Mouse (Mus musculus): Measurements from ENCODE around the gene Cpne4. TPM values are rescaled to one million over a fixed set of nuclear protein-coding genes. Genes with fewer than 3 reads are reported as not detected.

The Cpne4 gene
- polyA plus RNA-seq, 1 experiment, result 0.24 TPM

DNA sequence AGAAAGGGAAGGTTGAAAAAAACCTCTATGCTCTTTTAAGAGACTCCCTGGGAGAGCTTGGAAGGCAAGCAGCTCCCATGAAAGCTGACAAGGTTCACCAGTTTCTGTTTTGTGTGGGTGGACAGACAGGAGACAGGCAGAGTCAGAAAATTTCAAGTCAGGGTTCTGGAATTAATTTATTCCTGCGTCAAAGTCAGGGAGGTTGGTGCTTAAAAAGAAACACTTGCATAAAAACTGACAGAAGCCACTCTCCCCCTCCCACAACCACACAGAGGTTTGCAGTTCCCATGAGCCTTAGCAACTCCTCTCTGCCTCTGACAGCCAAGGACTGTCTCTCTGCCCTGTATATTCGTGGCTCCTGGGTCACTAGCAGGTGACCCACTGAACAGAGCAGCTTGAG, 463.6 kb downstream of the Cpne4 start:
- no peak overlapping the region for H3K27ac ChIP-seq (ENCODE audit: insufficient read depth, low read depth, low read length)
- TF ChIP-seq POLR2A (IDR thresholded peaks at IDR 0.05; ENCODE audit: low read depth, low read length) (no peak), CTCF (IDR thresholded peaks at IDR 0.05; ENCODE audit: extremely low read depth, insufficient read length, insufficient replicate concordance, low read depth, low read length) (no peak)
- 30% methylated on average over 2 of the region's 2 CpGs for WGBS
- no peaks in the 10 kb centered on the region for H3K27me3 ChIP-seq (ENCODE audit: control insufficient read depth, insufficient read depth, low read length)
- no peak overlapping the region for H3K4me3 ChIP-seq (ENCODE audit: low read depth, low read length)
- H3K36me3 ChIP-seq (ENCODE audit: control insufficient read depth, insufficient read depth, low read length), result no peaks in the 10 kb centered on the region
- no peaks in the 10 kb centered on the region for H3K4me1 ChIP-seq (ENCODE audit: control insufficient read depth, insufficient read depth, insufficient read length, low read length)

DNA sequence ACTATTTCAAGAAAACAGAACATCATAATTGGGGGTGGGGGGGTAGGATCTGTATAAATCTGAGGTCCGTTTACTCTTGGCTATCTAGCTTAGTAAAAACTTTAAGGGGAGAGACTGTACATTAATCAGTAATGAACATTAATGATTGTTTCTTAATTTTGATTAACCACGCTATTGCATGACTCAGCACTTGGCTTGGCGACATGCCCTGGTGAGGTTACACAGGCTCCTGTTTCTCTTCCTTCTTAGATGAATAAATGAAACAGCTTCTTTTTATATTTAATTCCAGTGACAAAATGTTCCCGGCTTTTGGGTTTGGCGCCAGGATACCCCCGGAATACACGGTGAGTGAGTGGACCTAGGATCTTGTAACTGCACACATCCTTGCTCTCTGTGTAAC, 471.1 kb downstream of the Cpne4 start:
- Histone ChIP-seq H3K27ac (ENCODE audit: insufficient read depth, low read depth, low read length) (no peak overlapping the region), H3K27me3 (ENCODE audit: control insufficient read depth, insufficient read depth, low read length) (no peaks in the 10 kb centered on the region), H3K36me3 (ENCODE audit: control insufficient read depth, insufficient read depth, low read length) (no peaks in the 10 kb centered on the region), H3K4me3 (ENCODE audit: low read depth, low read length) (no peak overlapping the region), H3K4me1 (ENCODE audit: control insufficient read depth, insufficient read depth, insufficient read length, low read length) (no peaks in the 10 kb centered on the region)
- WGBS, result 82% methylated on average over 7 of the region's 7 CpGs
- TF ChIP-seq POLR2A (IDR thresholded peaks at IDR 0.05; ENCODE audit: low read depth, low read length), result no peak
- no peak for TF ChIP-seq CTCF (IDR thresholded peaks at IDR 0.05; ENCODE audit: extremely low read depth, insufficient read length, insufficient replicate concordance, low read depth, low read length)

DNA sequence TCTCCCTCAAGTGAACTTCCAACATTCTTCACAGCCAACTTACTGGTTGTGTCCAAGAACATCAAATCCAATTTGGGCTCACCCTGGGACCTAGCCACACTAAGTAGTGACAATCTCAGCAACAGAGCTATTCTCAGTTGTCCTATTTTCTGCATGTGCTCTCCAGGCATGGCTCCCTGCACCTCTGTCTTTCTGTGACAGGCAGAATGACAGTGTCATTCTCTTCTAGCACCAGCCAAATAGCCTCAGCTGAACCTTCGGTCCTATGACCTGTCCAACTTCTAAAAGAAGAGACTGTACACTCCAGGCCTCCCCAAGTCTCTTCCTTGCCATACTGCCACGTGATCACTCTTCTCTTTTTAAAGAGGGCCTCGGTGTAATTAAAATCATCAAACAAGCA, 481.2 kb downstream of the Cpne4 start:
- H3K36me3 ChIP-seq (ENCODE audit: control insufficient read depth, insufficient read depth, low read length), result no peaks in the 10 kb centered on the region
- no peak for TF ChIP-seq POLR2A (IDR thresholded peaks at IDR 0.05; ENCODE audit: low read depth, low read length)
- no peak for TF ChIP-seq CTCF (IDR thresholded peaks at IDR 0.05; ENCODE audit: extremely low read depth, insufficient read length, insufficient replicate concordance, low read depth, low read length)
- H3K27me3 ChIP-seq (ENCODE audit: control insufficient read depth, insufficient read depth, low read length), result no peaks in the 10 kb centered on the region
- H3K4me3 ChIP-seq (ENCODE audit: low read depth, low read length), result no peak overlapping the region
- no peak overlapping the region for H3K27ac ChIP-seq (ENCODE audit: insufficient read depth, low read depth, low read length)
- 57% methylated on average over 3 of the region's 3 CpGs for WGBS
- no peaks in the 10 kb centered on the region for H3K4me1 ChIP-seq (ENCODE audit: control insufficient read depth, insufficient read depth, insufficient read length, low read length)

DNA sequence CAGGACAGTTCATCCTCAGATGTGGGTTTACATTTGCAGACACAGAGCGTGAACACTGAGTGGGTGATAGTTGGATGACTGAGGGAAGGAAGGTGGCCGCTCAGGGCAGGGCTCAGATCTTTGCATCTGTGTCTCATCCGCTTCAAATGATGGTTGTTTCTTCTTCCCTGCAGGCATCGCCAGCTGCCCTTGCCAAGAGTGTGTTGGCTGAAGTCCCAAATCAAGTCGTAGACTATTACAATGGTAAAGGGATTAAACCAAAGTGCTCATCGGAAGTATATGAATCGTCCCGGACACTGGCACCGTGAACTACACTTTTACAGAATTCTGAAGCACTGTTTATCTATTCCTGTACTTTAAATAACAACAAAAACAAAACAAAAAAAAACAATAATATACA, 485.5 kb downstream of the Cpne4 start:
- no peak overlapping the region for H3K27ac ChIP-seq (ENCODE audit: insufficient read depth, low read depth, low read length)
- 82% methylated on average over 9 of the region's 9 CpGs for WGBS
- H3K4me1 ChIP-seq (ENCODE audit: control insufficient read depth, insufficient read depth, insufficient read length, low read length), result no peaks in the 10 kb centered on the region
- no peaks in the 10 kb centered on the region for H3K36me3 ChIP-seq (ENCODE audit: control insufficient read depth, insufficient read depth, low read length)
- H3K27me3 ChIP-seq (ENCODE audit: control insufficient read depth, insufficient read depth, low read length), result no peaks in the 10 kb centered on the region
- H3K4me3 ChIP-seq (ENCODE audit: low read depth, low read length), result no peak overlapping the region
- TF ChIP-seq POLR2A (IDR thresholded peaks at IDR 0.05; ENCODE audit: low read depth, low read length), result no peak
- TF ChIP-seq CTCF (IDR thresholded peaks at IDR 0.05; ENCODE audit: extremely low read depth, insufficient read length, insufficient replicate concordance, low read depth, low read length), result no peak

DNA sequence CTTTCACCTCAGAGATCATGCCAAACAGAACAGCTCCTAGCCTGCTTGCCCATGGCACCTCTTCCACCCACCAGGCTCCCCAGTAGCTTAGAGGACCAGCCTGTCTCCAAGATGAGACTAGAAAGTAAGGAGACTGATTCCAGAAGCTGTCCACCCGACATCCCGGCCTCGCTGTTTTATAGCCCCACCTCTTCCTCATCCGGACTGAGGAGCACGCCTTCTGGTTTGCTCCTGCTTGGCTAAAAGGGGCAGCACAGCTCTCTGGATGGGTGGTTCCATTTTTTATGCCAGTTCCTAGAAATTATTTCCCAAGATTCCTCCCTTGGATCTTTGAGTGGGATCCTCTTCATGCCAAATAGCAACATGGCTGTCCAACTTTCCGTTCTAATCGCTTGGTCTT, 486.6 kb downstream of the Cpne4 start:
- Histone ChIP-seq H3K36me3 (ENCODE audit: control insufficient read depth, insufficient read depth, low read length) (no peaks in the 10 kb centered on the region), H3K4me3 (ENCODE audit: low read depth, low read length) (no peak overlapping the region), H3K27me3 (ENCODE audit: control insufficient read depth, insufficient read depth, low read length) (no peaks in the 10 kb centered on the region), H3K4me1 (ENCODE audit: control insufficient read depth, insufficient read depth, insufficient read length, low read length) (no peaks in the 10 kb centered on the region), H3K27ac (ENCODE audit: insufficient read depth, low read depth, low read length) (no peak overlapping the region)
- 85% methylated on average over 7 of the region's 7 CpGs for WGBS
- TF ChIP-seq CTCF (IDR thresholded peaks at IDR 0.05; ENCODE audit: extremely low read depth, insufficient read length, insufficient replicate concordance, low read depth, low read length) (no peak), POLR2A (IDR thresholded peaks at IDR 0.05; ENCODE audit: low read depth, low read length) (no peak)

DNA sequence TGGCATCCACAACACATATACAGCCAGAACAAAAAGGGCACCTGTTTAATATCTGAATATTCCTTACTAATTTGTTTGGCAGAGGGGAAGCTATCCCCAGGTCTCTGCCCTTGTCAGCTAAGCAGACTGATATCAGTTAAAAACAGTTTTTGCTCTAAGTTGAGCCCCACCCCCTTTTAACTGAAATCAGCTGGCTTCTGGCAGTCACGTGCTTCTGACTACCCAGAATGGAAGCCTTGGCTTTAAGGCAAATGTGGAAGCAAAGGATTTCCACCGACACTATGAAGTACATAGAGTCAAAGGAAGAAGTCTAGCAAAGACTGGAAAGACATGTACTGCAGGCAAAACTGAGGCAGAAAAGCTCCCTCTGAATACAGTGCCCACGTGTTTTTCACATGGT, 490.8 kb downstream of the Cpne4 start:
- no peak overlapping the region for H3K4me3 ChIP-seq (ENCODE audit: low read depth, low read length)
- H3K27ac ChIP-seq (ENCODE audit: insufficient read depth, low read depth, low read length), result no peak overlapping the region
- H3K4me1 ChIP-seq (ENCODE audit: control insufficient read depth, insufficient read depth, insufficient read length, low read length), result no peaks in the 10 kb centered on the region
- no peak for TF ChIP-seq CTCF (IDR thresholded peaks at IDR 0.05; ENCODE audit: extremely low read depth, insufficient read length, insufficient replicate concordance, low read depth, low read length)
- no peak for TF ChIP-seq POLR2A (IDR thresholded peaks at IDR 0.05; ENCODE audit: low read depth, low read length)
- H3K36me3 ChIP-seq (ENCODE audit: control insufficient read depth, insufficient read depth, low read length), result no peaks in the 10 kb centered on the region
- H3K27me3 ChIP-seq (ENCODE audit: control insufficient read depth, insufficient read depth, low read length), result no peaks in the 10 kb centered on the region
- 65% methylated on average over 3 of the region's 3 CpGs for WGBS

DNA sequence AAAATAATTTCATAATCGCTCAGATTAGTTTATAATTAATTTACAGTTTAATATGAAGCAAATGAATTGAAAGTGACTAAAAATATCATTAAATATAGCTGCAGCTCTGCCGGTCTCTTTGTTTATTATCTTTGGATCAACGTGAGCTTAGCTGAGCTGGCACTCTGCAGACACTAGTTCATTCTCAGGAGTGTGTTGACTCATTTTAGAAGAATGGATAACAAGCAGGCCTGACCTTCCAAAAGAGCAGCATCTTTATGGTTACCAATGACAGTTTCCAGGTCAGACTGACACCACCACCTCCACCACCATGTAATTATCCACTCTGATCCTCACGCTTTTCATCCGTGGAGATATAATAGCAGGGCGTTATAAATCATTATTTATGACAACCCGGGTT, 498.9 kb downstream of the Cpne4 start:
- H3K4me1 ChIP-seq (ENCODE audit: control insufficient read depth, insufficient read depth, insufficient read length, low read length), result no peaks in the 10 kb centered on the region
- H3K27ac ChIP-seq (ENCODE audit: insufficient read depth, low read depth, low read length), result no peak overlapping the region
- no peak overlapping the region for H3K4me3 ChIP-seq (ENCODE audit: low read depth, low read length)
- H3K27me3 ChIP-seq (ENCODE audit: control insufficient read depth, insufficient read depth, low read length), result no peaks in the 10 kb centered on the region
- WGBS, result 73% methylated on average over 7 of the region's 7 CpGs
- no peaks in the 10 kb centered on the region for H3K36me3 ChIP-seq (ENCODE audit: control insufficient read depth, insufficient read depth, low read length)
- no peak for TF ChIP-seq POLR2A (IDR thresholded peaks at IDR 0.05; ENCODE audit: low read depth, low read length)
- no peak for TF ChIP-seq CTCF (IDR thresholded peaks at IDR 0.05; ENCODE audit: extremely low read depth, insufficient read length, insufficient replicate concordance, low read depth, low read length)

DNA sequence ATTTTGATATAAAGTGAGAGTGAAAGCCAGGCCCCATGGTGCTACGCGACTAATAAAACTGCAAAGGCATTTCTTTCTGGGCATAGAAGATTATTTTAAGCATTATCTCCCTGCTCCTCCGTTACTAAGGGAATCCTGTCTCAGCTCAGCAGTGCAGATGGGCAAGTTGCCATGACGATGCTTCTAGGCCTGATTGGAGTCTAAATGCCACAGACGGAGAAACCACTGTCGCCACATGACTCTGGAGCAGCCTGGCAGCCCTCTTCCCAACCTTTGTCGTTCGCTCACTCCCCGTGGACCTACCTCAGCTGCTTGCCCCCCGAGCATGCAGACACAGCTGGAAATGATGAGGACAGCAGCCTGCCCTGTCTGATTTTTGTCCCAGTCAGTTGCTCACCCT, 501.3 kb downstream of the Cpne4 start:
- Histone ChIP-seq H3K4me1 (ENCODE audit: control insufficient read depth, insufficient read depth, insufficient read length, low read length) (no peaks in the 10 kb centered on the region), H3K36me3 (ENCODE audit: control insufficient read depth, insufficient read depth, low read length) (no peaks in the 10 kb centered on the region), H3K27ac (ENCODE audit: insufficient read depth, low read depth, low read length) (no peak overlapping the region), H3K27me3 (ENCODE audit: control insufficient read depth, insufficient read depth, low read length) (no peaks in the 10 kb centered on the region), H3K4me3 (ENCODE audit: low read depth, low read length) (no peak overlapping the region)
- WGBS, result 69% methylated on average over 10 of the region's 10 CpGs
- no peak for TF ChIP-seq CTCF (IDR thresholded peaks at IDR 0.05; ENCODE audit: extremely low read depth, insufficient read length, insufficient replicate concordance, low read depth, low read length)
